Mouse (Mus musculus): ENCODE measurements around the gene Ndufc1.
"Not testable (repeated sequence)": the region's sequence is repeated elsewhere in the genome, so short reads cannot be mapped to it uniquely, and the experiment has no call there.

The Ndufc1 gene

GRCm38 (mm10) chr3:51396219-51397068 is 12.3 kb downstream of the Ndufc1 start, which contains the start of gene Mgarp:
Gene Mgarp (minus strand): TSS chr3:51396738.
- no peak for DNase-seq (ENCODE audit: low spot score in 2 of 2)

DNA sequence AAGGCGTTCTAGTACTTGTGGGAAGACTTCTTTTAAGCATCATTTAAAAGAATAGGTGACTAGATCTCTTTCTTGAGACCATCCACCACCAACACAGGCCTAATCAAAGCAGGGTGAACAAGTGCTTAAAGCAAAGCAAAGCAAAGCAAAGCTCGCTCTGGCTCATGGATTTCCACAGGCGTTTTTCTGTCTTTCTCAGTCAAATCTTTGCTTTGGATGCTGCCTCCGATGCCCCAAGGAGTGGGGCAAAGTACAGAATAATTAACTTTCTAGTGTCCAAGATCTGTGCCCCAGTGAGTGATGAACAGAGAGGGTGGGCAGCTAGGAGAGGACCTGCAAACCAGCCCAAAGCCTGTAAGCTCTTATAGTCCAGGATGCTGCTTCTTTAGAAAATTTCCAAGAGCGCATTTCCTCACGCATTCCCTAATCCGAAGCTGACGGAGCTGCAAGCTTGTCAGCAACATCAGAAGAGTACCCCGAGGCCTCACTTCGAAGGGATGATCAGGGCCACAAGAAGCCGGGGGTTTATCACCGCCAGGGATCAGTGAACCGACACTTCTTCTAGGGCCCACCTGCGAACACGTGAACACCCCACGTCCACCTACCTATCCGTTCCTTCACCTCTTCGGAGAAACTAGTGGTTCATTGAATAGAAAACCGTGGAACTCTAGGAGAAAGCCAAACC is 13.2 kb downstream of the Ndufc1 start:
- no peak for DNase-seq (ENCODE audit: low spot score in 2 of 2)

DNA sequence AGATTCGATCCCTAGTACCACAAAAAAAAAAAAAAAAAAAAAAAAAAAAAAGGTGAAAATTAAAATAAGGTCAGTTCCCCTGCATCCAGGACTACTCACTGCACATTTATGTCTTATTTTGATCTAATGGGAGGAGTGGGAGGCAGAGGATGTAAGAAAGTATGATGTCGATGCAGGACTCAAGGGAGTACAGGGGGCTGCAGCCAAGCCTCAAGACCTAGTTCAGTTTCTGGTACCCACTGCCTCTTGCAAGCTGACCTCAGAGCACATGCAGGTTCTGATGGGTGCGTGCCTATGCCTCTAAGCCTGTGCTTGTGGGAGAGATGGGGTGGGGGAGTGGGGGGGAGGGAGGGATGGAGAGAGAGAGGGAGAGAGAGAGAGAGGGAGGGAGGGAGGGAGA is 13.9 kb downstream of the Ndufc1 start:
- no peak for DNase-seq (ENCODE audit: low spot score in 2 of 2)

DNA sequence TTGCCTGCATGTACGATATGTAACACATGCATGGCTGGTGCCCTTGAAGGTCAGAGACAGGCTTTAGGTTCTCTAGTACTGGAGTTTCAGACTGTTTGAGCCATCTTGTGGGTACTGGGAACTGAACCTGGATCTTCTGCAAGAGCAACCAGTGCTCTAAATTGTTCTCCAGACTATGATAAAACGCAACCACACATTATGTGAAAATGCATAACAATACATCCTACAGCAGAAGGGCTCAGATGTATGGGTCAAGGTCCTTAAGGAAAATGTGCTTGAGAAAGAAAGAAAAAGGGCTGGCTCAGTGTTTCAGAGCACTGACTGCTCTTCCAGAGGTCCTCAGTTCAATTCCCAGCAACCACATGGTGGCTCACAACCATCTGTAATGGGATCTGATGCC is 15.1 kb downstream of the Ndufc1 start:
- DNase-seq (ENCODE audit: low spot score in 2 of 2) = no peak

DNA sequence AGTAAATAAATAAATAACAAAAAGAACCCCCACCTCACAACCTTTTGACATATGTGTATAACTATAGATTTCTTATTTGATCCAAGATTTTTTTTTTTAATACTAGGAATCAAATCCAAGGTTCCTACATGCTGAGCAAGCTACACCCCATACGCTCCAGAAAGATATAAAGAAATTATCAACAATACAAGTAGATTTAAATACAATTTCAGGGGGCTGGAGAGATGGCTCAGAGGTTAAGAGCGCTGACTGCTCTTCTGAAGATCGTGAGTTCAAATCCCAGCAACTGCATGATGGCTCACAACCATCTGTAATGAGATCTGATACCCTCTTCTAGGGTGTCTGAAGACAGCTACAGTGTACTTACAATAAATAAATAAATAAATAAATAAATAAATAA is 15.8 kb downstream of the Ndufc1 start:
- DNase-seq (ENCODE audit: low spot score in 2 of 2) = not testable (repeated sequence)

DNA sequence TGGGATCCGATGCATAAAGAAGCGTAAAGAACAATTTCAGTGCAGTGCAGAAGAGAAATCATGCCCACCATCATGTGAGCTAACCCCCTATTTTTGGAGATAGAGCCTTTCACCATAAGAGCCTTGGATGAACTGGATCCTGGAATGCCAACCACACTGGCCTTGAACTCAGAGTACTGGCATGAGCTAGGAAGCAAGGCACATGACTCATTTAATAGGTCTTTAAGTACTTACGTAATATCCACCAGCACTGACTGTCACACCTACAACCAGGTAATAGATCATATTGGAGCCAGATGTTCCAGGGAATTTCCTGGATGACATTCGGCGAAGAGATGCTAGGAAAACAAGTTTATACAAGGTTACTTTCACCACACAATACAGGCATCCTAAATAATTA is 17.2 kb downstream of the Ndufc1 start:
- DNase-seq (ENCODE audit: low spot score in 2 of 2) = no peak

DNA sequence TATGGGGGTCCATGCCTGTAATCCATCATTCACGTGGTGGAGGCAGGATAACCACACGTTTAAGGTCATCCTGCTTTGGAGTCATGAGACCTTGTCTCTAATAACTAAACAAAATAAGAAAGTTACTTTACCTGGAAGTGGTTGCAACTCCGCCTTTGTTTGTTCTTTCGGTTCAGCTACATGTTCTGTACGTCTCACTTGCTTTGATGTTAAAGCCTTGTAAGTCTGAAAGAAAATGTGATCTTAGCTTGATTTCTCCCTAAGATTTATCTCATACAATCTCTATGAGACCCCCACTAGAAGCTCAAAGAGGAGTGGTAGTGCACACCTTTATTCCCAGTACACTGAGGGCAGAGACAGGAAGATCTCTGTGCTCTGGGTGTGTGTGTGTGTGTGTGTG is 17.7 kb downstream of the Ndufc1 start:
- no peak for DNase-seq (ENCODE audit: low spot score in 2 of 2)

GRCm38 (mm10) chr3:51388904-51389303 is 19.9 kb downstream of the Ndufc1 start:
- no peak for DNase-seq (ENCODE audit: low spot score in 2 of 2)

GRCm38 (mm10) chr3:51387868-51388381 is 20.9 kb downstream of the Ndufc1 start:
- DNase-seq (ENCODE audit: low spot score in 2 of 2) = no peak

- no peak for DNase-seq (ENCODE audit: low spot score in 2 of 2)
Observed at GRCm38 (mm10) chr3:51387134-51387451, 21.7 kb downstream of the Ndufc1 start.

GRCm38 (mm10) chr3:51386441-51387133 is 22.2 kb downstream of the Ndufc1 start:
- DNase-seq (ENCODE audit: low spot score in 2 of 2) = no peak

DNA sequence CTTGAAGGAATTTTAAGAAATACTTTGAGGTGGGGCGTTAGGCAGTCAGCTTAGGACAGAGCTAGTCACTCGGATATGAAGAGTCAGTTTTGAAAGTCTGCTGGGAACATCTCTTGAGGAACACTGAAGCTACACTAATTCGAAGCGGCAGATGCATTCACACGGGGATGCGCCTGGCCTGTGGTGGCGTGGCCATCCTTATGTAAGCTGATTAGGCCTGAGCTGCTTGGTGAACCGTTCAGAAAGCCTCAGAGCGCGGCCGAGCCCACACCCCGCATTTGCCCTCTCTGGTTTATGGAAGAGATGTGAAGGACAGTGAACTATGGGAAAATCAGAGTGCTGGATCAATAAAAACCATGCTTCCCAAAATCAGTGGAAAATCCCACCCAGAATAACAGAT is 25.4 kb downstream of the Ndufc1 start:
- no peak for DNase-seq (ENCODE audit: low spot score in 2 of 2)

DNA sequence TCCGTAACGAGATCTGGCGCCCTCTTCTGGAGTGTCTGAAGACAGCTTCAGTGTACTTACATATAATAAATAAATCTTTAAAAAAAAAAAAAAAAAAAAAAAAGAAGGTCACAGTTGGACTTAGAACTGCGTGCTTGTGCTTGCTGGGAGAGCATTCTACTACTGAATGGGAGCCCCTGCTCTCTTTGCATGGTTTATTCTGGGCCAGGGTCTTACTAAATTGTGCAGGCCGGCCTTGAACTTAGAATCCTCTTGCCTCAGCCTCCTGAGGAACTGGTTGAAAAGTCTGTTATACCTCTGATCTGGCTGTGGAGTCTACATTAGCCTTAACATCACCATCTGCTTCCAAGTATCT is 28.2 kb downstream of the Ndufc1 start:
- no peak for DNase-seq (ENCODE audit: low spot score in 2 of 2)

GRCm38 (mm10) chr3:51379786-51380659 is 28.8 kb downstream of the Ndufc1 start:
- no peak for DNase-seq (ENCODE audit: low spot score in 2 of 2)

- no peak for DNase-seq (ENCODE audit: low spot score in 2 of 2)
Observed at GRCm38 (mm10) chr3:51378665-51378946, 30.2 kb downstream of the Ndufc1 start.

DNA sequence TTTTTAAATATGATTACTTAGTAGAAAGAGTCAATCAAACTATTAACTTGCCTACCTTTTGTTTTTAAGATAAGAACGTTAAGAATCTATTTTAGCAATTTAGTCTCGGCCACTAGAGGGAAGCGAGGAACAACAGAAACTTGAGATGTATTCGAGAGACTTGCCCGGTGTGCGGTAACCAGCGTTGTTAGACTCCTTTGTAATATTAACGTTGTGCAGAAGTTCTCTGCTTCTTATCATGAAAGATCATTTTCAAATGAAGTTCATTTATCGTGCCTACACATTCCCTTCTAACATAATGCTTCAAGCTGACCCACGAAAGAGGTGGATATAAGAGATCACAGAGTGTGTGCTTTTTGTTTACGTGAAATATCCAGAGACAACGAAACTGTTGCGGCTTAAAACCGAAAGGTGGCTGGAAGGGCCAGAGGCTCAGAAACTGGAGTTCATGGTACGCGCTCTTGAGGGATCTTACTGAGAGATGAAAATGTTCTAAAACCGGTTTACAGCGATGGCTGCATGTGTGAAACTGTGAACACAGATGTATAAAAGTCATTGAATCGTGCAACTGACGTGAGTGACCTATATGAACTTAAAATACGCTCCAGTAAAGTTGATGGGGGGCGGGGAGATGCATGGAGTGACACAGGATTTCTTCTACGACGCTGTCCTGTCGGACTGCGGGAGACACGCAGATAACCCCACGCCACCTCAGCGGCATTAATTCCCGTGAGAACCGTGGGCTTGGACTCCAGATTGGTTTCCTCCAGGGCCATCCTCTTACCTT is 30.7 kb downstream of the Ndufc1 start:
- no peak for DNase-seq (ENCODE audit: low spot score in 2 of 2)

DNA sequence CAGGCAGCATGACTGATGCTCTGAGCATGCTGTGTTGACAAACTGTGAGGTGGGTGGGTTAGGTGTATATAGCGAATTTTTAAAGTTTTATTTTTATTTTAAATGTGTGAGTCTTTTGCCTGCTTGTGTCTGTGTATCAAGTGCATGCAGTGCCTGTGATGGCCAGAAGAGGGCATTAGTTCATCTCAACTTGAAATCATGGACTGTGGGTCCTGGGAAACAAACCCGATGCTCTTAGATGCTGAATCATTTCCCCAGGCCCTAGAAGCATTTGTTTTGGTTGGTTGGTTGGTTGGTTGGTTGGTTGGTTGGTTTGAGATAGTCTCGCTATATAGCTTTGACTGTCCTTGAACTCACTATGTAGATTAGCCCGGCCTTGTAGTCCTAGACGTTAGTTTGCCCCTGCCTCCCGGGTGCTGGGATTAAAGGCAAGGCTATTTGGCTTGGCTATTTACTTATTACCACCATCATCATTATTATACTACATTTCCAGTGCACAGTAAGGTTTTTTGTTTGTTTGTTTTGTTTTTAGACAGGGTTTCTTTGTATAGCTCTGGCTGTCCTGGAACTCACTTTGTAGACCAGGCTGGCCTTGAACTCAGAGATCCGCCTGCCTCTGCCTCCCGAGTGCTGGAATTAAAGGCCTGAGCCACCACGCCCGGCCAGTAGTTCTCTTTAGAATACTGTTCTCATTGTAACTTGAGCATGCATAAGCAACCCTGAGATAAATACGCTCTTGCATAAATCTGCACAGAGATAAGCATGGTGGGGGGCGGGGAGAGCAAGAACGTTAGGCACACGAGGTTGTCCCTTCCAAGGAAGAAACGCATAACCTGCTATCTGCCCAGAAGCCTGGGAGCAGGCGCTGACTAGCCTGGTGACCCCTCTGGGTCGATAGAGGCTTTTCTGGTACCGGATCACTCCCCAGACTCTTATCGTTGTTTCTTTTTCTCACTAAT is 33.2 kb downstream of the Ndufc1 start:
- peak in 1 of 2 experiments; percentile 28 for DNase-seq (ENCODE audit: low spot score in 2 of 2)

DNA sequence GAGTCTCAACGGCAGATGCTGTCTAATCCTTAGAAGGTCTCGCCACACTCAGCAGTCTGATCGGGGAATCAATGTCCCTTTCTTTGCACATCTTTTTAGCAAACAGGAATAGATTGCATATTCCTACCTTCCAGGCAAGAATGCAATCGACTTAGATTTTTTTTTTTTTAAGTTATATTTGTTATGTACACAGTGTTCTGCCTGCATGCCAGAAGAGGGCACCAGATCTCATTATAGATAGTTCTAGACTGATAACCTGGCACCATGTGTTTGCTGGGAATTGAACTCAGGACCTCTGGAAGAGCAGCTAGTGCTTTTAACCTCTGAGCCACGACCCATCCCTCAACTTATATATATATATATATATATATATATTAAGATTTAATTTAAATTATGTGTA is 35.2 kb downstream of the Ndufc1 start:
- no peak for DNase-seq (ENCODE audit: low spot score in 2 of 2)

DNA sequence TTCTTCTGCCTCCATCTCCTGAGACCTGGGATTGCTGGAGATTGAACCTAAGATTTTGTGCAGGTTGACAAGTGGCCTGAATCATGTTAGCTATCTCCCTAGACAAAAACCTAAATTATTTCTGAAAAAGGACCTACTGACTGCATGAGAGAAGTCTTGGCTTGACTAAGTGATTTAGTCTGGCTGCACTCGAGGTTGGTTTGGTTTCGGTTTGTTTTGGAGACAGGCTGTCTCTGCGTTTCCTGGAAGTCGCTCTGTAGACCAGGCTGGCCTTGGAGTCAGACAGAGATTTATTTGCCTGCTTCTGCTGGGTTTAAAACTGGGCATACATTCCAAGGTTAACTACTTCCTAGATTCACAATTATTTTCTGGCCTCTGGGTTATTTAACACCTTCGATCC is 35.9 kb downstream of the Ndufc1 start:
- DNase-seq (ENCODE audit: low spot score in 2 of 2) = no peak

- no peak for DNase-seq (ENCODE audit: low spot score in 2 of 2)
Observed at GRCm38 (mm10) chr3:51371826-51372225, 37.0 kb downstream of the Ndufc1 start.
